Mouse (Mus musculus): ENCODE results near the gene Ing4. TPM values are rescaled to one million over a fixed set of nuclear protein-coding genes. Genes with fewer than 3 reads are reported as not detected.
A peak's percentile ranks its signal among the peaks of the same experiment; 100 is the strongest.

Gene Ing4
- polyA plus RNA-seq, 1 experiment = 11.3 TPM

GRCm38 (mm10) chr6:124996551-124997501 is 42.7 kb upstream of the Ing4 start, which contains the start of gene Pianp:
Gene Pianp, plus strand, starts transcription at chr6:124996694.
- TF ChIP-seq POLR2A (IDR thresholded peaks at IDR 0.05; ENCODE audit: control insufficient read depth, low read depth, low read length) (no peak), CTCF (IDR thresholded peaks at IDR 0.05; ENCODE audit: control insufficient read depth, insufficient read depth, insufficient replicate concordance, low read depth, low read length) (no peak)
- peak within 1 kb of the TSS; percentile 57 for H3K4me3 ChIP-seq (ENCODE audit: control insufficient read depth, low read depth, low read length)
- no peaks in the 10 kb centered on the region for H3K36me3 ChIP-seq (ENCODE audit: control insufficient read depth, insufficient read depth, low read length)
- H3K4me1 ChIP-seq (ENCODE audit: control insufficient read depth, insufficient read depth, low read length) = peaks cover 22% of the 10 kb centered on the region
- H3K27ac ChIP-seq (ENCODE audit: control insufficient read depth, insufficient read depth, low read depth, low read length) = no peak within 1 kb of the TSS
- H3K27me3 ChIP-seq (ENCODE audit: control insufficient read depth, insufficient read depth, low read length) = 0 out of 2 replicates have a peak, but pooled peaks cover 2% of the 10 kb centered on the region

- H3K36me3 ChIP-seq (ENCODE audit: control insufficient read depth, insufficient read depth, low read length) = no peaks in the 10 kb centered on the region
- H3K4me1 ChIP-seq (ENCODE audit: control insufficient read depth, insufficient read depth, low read length) = peaks cover 22% of the 10 kb centered on the region
- H3K27ac ChIP-seq (ENCODE audit: control insufficient read depth, insufficient read depth, low read depth, low read length) = no peak overlapping the region
- no peak overlapping the region for H3K4me3 ChIP-seq (ENCODE audit: control insufficient read depth, low read depth, low read length)
- H3K27me3 ChIP-seq (ENCODE audit: control insufficient read depth, insufficient read depth, low read length) = 0 out of 2 replicates have a peak, but pooled peaks cover 2% of the 10 kb centered on the region
- no peak for TF ChIP-seq POLR2A (IDR thresholded peaks at IDR 0.05; ENCODE audit: control insufficient read depth, low read depth, low read length)
- no peak for TF ChIP-seq CTCF (IDR thresholded peaks at IDR 0.05; ENCODE audit: control insufficient read depth, insufficient read depth, insufficient replicate concordance, low read depth, low read length)
Observed at GRCm38 (mm10) chr6:124998066-124998465, 41.5 kb upstream of the Ing4 start.

- H3K27me3 ChIP-seq (ENCODE audit: control insufficient read depth, insufficient read depth, low read length) = 0 out of 2 replicates have a peak, but pooled peaks cover 2% of the 10 kb centered on the region
- H3K4me3 ChIP-seq (ENCODE audit: control insufficient read depth, low read depth, low read length) = no peak overlapping the region
- no peaks in the 10 kb centered on the region for H3K36me3 ChIP-seq (ENCODE audit: control insufficient read depth, insufficient read depth, low read length)
- TF ChIP-seq CTCF (IDR thresholded peaks at IDR 0.05; ENCODE audit: control insufficient read depth, insufficient read depth, insufficient replicate concordance, low read depth, low read length) (no peak), POLR2A (IDR thresholded peaks at IDR 0.05; ENCODE audit: control insufficient read depth, low read depth, low read length) (no peak)
- peaks cover 22% of the 10 kb centered on the region for H3K4me1 ChIP-seq (ENCODE audit: control insufficient read depth, insufficient read depth, low read length)
- no peak overlapping the region for H3K27ac ChIP-seq (ENCODE audit: control insufficient read depth, insufficient read depth, low read depth, low read length)
Observed at GRCm38 (mm10) chr6:124999091-124999490, 40.5 kb upstream of the Ing4 start.

GRCm38 (mm10) chr6:124999546-124999945 is 40.0 kb upstream of the Ing4 start:
- Histone ChIP-seq H3K36me3 (ENCODE audit: control insufficient read depth, insufficient read depth, low read length) (no peaks in the 10 kb centered on the region), H3K27ac (ENCODE audit: control insufficient read depth, insufficient read depth, low read depth, low read length) (no peak overlapping the region), H3K4me3 (ENCODE audit: control insufficient read depth, low read depth, low read length) (no peak overlapping the region), H3K27me3 (ENCODE audit: control insufficient read depth, insufficient read depth, low read length) (0 out of 2 replicates have a peak, but pooled peaks cover 2% of the 10 kb centered on the region), H3K4me1 (ENCODE audit: control insufficient read depth, insufficient read depth, low read length) (peaks cover 22% of the 10 kb centered on the region)
- TF ChIP-seq CTCF (IDR thresholded peaks at IDR 0.05; ENCODE audit: control insufficient read depth, insufficient read depth, insufficient replicate concordance, low read depth, low read length) = no peak

- TF ChIP-seq POLR2A (IDR thresholded peaks at IDR 0.05; ENCODE audit: control insufficient read depth, low read depth, low read length) = no peak
- TF ChIP-seq CTCF (IDR thresholded peaks at IDR 0.05; ENCODE audit: control insufficient read depth, insufficient read depth, insufficient replicate concordance, low read depth, low read length) = no peak
- H3K4me1 ChIP-seq (ENCODE audit: control insufficient read depth, insufficient read depth, low read length) = peaks cover 5% of the 10 kb centered on the region; the same call in 1 of the 2 replicates
- H3K27me3 ChIP-seq (ENCODE audit: control insufficient read depth, insufficient read depth, low read length) = no peaks in the 10 kb centered on the region
- H3K4me3 ChIP-seq (ENCODE audit: control insufficient read depth, low read depth, low read length) = no peak overlapping the region
- no peak overlapping the region for H3K27ac ChIP-seq (ENCODE audit: control insufficient read depth, insufficient read depth, low read depth, low read length)
- H3K36me3 ChIP-seq (ENCODE audit: control insufficient read depth, insufficient read depth, low read length) = no peaks in the 10 kb centered on the region
Observed at GRCm38 (mm10) chr6:125003706-125004105, 35.9 kb upstream of the Ing4 start.

GRCm38 (mm10) chr6:125005086-125005485 is 34.5 kb upstream of the Ing4 start:
- Histone ChIP-seq H3K27ac (ENCODE audit: control insufficient read depth, insufficient read depth, low read depth, low read length) (no peak overlapping the region), H3K4me3 (ENCODE audit: control insufficient read depth, low read depth, low read length) (no peak overlapping the region), H3K36me3 (ENCODE audit: control insufficient read depth, insufficient read depth, low read length) (no peaks in the 10 kb centered on the region), H3K27me3 (ENCODE audit: control insufficient read depth, insufficient read depth, low read length) (no peaks in the 10 kb centered on the region), H3K4me1 (ENCODE audit: control insufficient read depth, insufficient read depth, low read length) (peaks cover 4% of the 10 kb centered on the region)
- TF ChIP-seq POLR2A (IDR thresholded peaks at IDR 0.05; ENCODE audit: control insufficient read depth, low read depth, low read length) (no peak), CTCF (IDR thresholded peaks at IDR 0.05; ENCODE audit: control insufficient read depth, insufficient read depth, insufficient replicate concordance, low read depth, low read length) (no peak)

GRCm38 (mm10) chr6:125008060-125008459 is 31.5 kb upstream of the Ing4 start:
- Histone ChIP-seq H3K4me1 (ENCODE audit: control insufficient read depth, insufficient read depth, low read length) (peaks cover 4% of the 10 kb centered on the region), H3K27me3 (ENCODE audit: control insufficient read depth, insufficient read depth, low read length) (no peaks in the 10 kb centered on the region), H3K27ac (ENCODE audit: control insufficient read depth, insufficient read depth, low read depth, low read length) (no peak overlapping the region), H3K4me3 (ENCODE audit: control insufficient read depth, low read depth, low read length) (peak overlapping the region; percentile 76), H3K36me3 (ENCODE audit: control insufficient read depth, insufficient read depth, low read length) (no peaks in the 10 kb centered on the region; the same call in 1 of the 2 replicates)
- TF ChIP-seq CTCF (IDR thresholded peaks at IDR 0.05; ENCODE audit: control insufficient read depth, insufficient read depth, insufficient replicate concordance, low read depth, low read length) = no peak
- TF ChIP-seq POLR2A (IDR thresholded peaks at IDR 0.05; ENCODE audit: control insufficient read depth, low read depth, low read length) = no peak

Data from testis, adult 2 months (tissue).